Mouse (Mus musculus) kidney, postnatal 25 days (tissue): ENCODE measurements around the gene Cox7a2.
A peak's percentile ranks its signal among the peaks of the same experiment; 100 is the strongest.

ENCODE experiments used
- DNase-seq, 2 experiments: peaks; one replicate each; pipeline ENCODE4 v3.0.0; 2021; ENCODE audit warnings: mixed read lengths in 2 of 2

Cox7a2 gene

GRCm38 (mm10) chr9:79730301-79730700 lies 29.4 kb downstream of the Cox7a2 start:
- no peak for DNase-seq

GRCm38 (mm10) chr9:79723090-79723489 lies 36.6 kb downstream of the Cox7a2 start:
- peak in 1 of 2 experiments; percentile 45 for DNase-seq

GRCm38 (mm10) chr9:79721056-79721455 lies 38.6 kb downstream of the Cox7a2 start:
- peak; percentile 38 to 74 for DNase-seq

GRCm38 (mm10) chr9:79720143-79720542 lies 39.5 kb downstream of the Cox7a2 start:
- DNase-seq: no peak

- DNase-seq: peak in 1 of 2 experiments; percentile 52
Observed at GRCm38 (mm10) chr9:79719451-79719850, 40.2 kb downstream of the Cox7a2 start.

GRCm38 (mm10) chr9:79718481-79719370 lies 41.0 kb downstream of the Cox7a2 start, which contains the start of gene Col12a1:
Gene Col12a1, minus strand, starts transcription at chr9:79718831.
- peak; percentile 51 to 67 for DNase-seq

GRCm38 (mm10) chr9:79717836-79718475 lies 41.7 kb downstream of the Cox7a2 start:
- peak; percentile 33 to 39 for DNase-seq

GRCm38 (mm10) chr9:79716909-79717835 lies 42.5 kb downstream of the Cox7a2 start:
- DNase-seq: peak; percentile 65 to 89

- no peak for DNase-seq
Observed at GRCm38 (mm10) chr9:79716496-79716895, 43.2 kb downstream of the Cox7a2 start.

GRCm38 (mm10) chr9:79714471-79715045 lies 45.1 kb downstream of the Cox7a2 start:
- peak; percentile 88 to 91 for DNase-seq
